Mouse (Mus musculus): ENCODE results near the gene Ybx1. TPM values are rescaled to one million over a fixed set of nuclear protein-coding genes. Genes with fewer than 3 reads are reported as not detected.

The Ybx1 gene
- polyA plus RNA-seq, 1 experiment from 2014 or later, result 170 TPM

- H3K36me3 ChIP-seq (replicated peaks; ENCODE audit: insufficient read depth, low read length), result 0 out of 2 replicates have a peak, but pooled peaks cover 3% of the 10 kb centered on the region
- H3K4me1 ChIP-seq (ENCODE audit: insufficient read depth), result peaks cover 11% of the 10 kb centered on the region
- H3K9ac ChIP-seq (replicated peaks), result peak overlapping the region; percentile 76
- no peaks in the 10 kb centered on the region for H3K27me3 ChIP-seq (ENCODE audit: insufficient read depth, low read length)
- H3K4me3 ChIP-seq (ENCODE audit: low read depth, low read length), result peak overlapping the region; percentile 87
- H3K27ac ChIP-seq (ENCODE audit: low read depth), result peak overlapping the region; percentile 42
- H3K9me3 ChIP-seq (ENCODE audit: low read length), result no peaks in the 10 kb centered on the region
- under 1% methylated on average over 35 of the region's 36 CpGs for WGBS (ENCODE audit: insufficient replicate concordance)
- TF ChIP-seq EP300 (IDR thresholded peaks at IDR 0.05; ENCODE audit: low read depth), result no peak
- peak; percentile 31; the same call in 1 of the 2 replicates for TF ChIP-seq CTCF (IDR thresholded peaks at IDR 0.05; ENCODE audit: low read depth)
- ATAC-seq, result peak; percentile 42
- peak overlapping the region; percentile 97 for H3K4me2 ChIP-seq (ENCODE audit: low read depth, low read length)
- peak; percentile 57 for DNase-seq
These were observed 61.0 kb downstream of the Ybx1 start for GRCm38 (mm10) chr4:119233256-119233901.

GRCm38 (mm10) chr4:119232410-119233255 lies 61.8 kb downstream of the Ybx1 start, which contains the start of the genes AU022252 and P3h1:
AU022252 (minus strand) TSS chr4:119232712.
P3h1 (plus strand) TSS chr4:119232915.
- under 1% methylated on average over 61 of the region's 71 CpGs for WGBS (ENCODE audit: insufficient replicate concordance)

More at GRCm38 (mm10) chr4:119232410-119233255, 61.8 kb downstream of the Ybx1 start, which contains the start of the genes AU022252 and P3h1:
- H3K4me1 ChIP-seq (ENCODE audit: insufficient read depth), result peaks cover 11% of the 10 kb centered on the region
- H3K36me3 ChIP-seq (replicated peaks; ENCODE audit: insufficient read depth, low read length), result 0 out of 2 replicates have a peak, but pooled peaks cover 2% of the 10 kb centered on the region
- DNase-seq, result peak; percentile 98
- peak; percentile 95 for ATAC-seq
- no peaks in the 10 kb centered on the region for H3K9me3 ChIP-seq (ENCODE audit: low read length)
- peak within 1 kb of the TSS; percentile 88 for H3K9ac ChIP-seq (replicated peaks)
- H3K27me3 ChIP-seq (ENCODE audit: insufficient read depth, low read length), result no peaks in the 10 kb centered on the region
- peak within 1 kb of the TSS; percentile 66 for H3K27ac ChIP-seq (ENCODE audit: low read depth)
- TF ChIP-seq CTCF (IDR thresholded peaks at IDR 0.05; ENCODE audit: low read depth) (no peak), EP300 (IDR thresholded peaks at IDR 0.05; ENCODE audit: low read depth) (no peak)
- peak within 1 kb of the TSS; percentile 87 for H3K4me3 ChIP-seq (ENCODE audit: low read depth, low read length)
- H3K4me2 ChIP-seq (ENCODE audit: low read depth, low read length), result peak within 1 kb of the TSS; percentile 97

Other genes starting within 250 kb of the Ybx1 start
- gene Slc2a1, start 185.9 kb downstream of the Ybx1 start, polyA plus RNA-seq (2015; fragmentation: Nextera tagmentation; extraction: Ambion mirVana), result 25.4 and 29.6 TPM in 2 replicates
- gene Zfp691, start 120.4 kb downstream of the Ybx1 start, polyA plus RNA-seq (2015; fragmentation: Nextera tagmentation; extraction: Ambion mirVana), result 1.8 and 2.1 TPM in 2 replicates
- gene Ermap, start 104.6 kb downstream of the Ybx1 start, polyA plus RNA-seq (2015; fragmentation: Nextera tagmentation; extraction: Ambion mirVana), result 125 and 144 TPM in 2 replicates
- 54.8 and 61.3 TPM in 2 replicates for gene Svbp, start 99.3 kb downstream of the Ybx1 start, polyA plus RNA-seq (2015; fragmentation: Nextera tagmentation; extraction: Ambion mirVana)
- not detected in 2 replicates for gene Tmem269, start 76.4 kb downstream of the Ybx1 start, polyA plus RNA-seq (2015; fragmentation: Nextera tagmentation; extraction: Ambion mirVana)
- gene AU022252, start 61.9 kb downstream of the Ybx1 start, polyA plus RNA-seq (2015; fragmentation: Nextera tagmentation; extraction: Ambion mirVana), result 26.6 and 27.8 TPM in 2 replicates
- 11.8 and 12.1 TPM in 2 replicates for gene P3h1, start 61.7 kb downstream of the Ybx1 start, polyA plus RNA-seq (2015; fragmentation: Nextera tagmentation; extraction: Ambion mirVana)
- gene Cldn19, start 39.2 kb downstream of the Ybx1 start, polyA plus RNA-seq (2015; fragmentation: Nextera tagmentation; extraction: Ambion mirVana), result not detected in 2 replicates
- gene Ppih, start 25.9 kb upstream of the Ybx1 start, polyA plus RNA-seq (2015; fragmentation: Nextera tagmentation; extraction: Ambion mirVana), result 24.7 and 28.4 TPM in 2 replicates
- gene Ccdc30, start 120.9 kb upstream of the Ybx1 start, polyA plus RNA-seq (2015; fragmentation: Nextera tagmentation; extraction: Ambion mirVana), result 2.4 and 2.9 TPM in 2 replicates
- 33.0 and 37.0 TPM in 2 replicates for gene Ppcs, start 127.8 kb upstream of the Ybx1 start, polyA plus RNA-seq (2015; fragmentation: Nextera tagmentation; extraction: Ambion mirVana)
- 1.3 TPM in 2 replicates for gene Zmynd12, start 128.2 kb upstream of the Ybx1 start, polyA plus RNA-seq (2015; fragmentation: Nextera tagmentation; extraction: Ambion mirVana)
- not detected in 2 replicates for gene Rimkla, start 198.0 kb upstream of the Ybx1 start, polyA plus RNA-seq (2015; fragmentation: Nextera tagmentation; extraction: Ambion mirVana)
- 2.6 and 2.9 TPM in 2 replicates for gene Foxj3, start 242.4 kb upstream of the Ybx1 start, polyA plus RNA-seq (2015; fragmentation: Nextera tagmentation; extraction: Ambion mirVana)
- gene Frg2f1, start 244.9 kb upstream of the Ybx1 start, polyA plus RNA-seq (2015; fragmentation: Nextera tagmentation; extraction: Ambion mirVana), result 3.8 and 4.3 TPM in 2 replicates